Mouse (Mus musculus) heart, embryonic 16.5 days (tissue): ENCODE results near the gene Card9. TPM values are rescaled to one million over a fixed set of nuclear protein-coding genes. Genes with fewer than 3 reads are reported as not detected.

Experiments used
- ATAC-seq: fragments of 200-750 bp; cut with Nextera tagmentation; replicated peaks from 2 replicates; pipeline ENCODE4 v1.8.0; 2017; ENCODE audit warnings: moderate number of reproducible peaks; ENCODE audit not compliant: insufficient read depth, low FRiP score; ENCODE audit errors: extremely low read depth
- H3K27ac ChIP-seq: fragments of 300-500 bp; sonication (generic); 2 replicates; pipeline ENCODE4 v1.5.1; 2014; ENCODE audit warnings: mild to moderate bottlenecking, low read length, control low read depth, moderate library complexity
- H3K27me3 ChIP-seq: fragments of 300-500 bp; sonication (generic); 2 replicates; pipeline ENCODE4 v1.6.1; 2014; ENCODE audit warnings: low read length, mixed read lengths; ENCODE audit not compliant: control insufficient read depth, insufficient read depth
- H3K36me3 ChIP-seq: fragments of 300-500 bp; sonication (generic); 2 replicates; pipeline ENCODE4 v1.6.1; 2014; ENCODE audit not compliant: control insufficient read depth, insufficient read depth
- H3K4me1 ChIP-seq: fragments of 300-500 bp; sonication (generic); 2 replicates; pipeline ENCODE4 v1.6.1; 2014; ENCODE audit warnings: low read length, mixed read lengths; ENCODE audit not compliant: control insufficient read depth, insufficient read depth
- H3K4me2 ChIP-seq: fragments of 300-500 bp; sonication (generic); 2 replicates; pipeline ENCODE4 v1.6.1; 2014; ENCODE audit warnings: low read depth, mild to moderate bottlenecking, control low read depth, low read length
- H3K4me3 ChIP-seq: fragments of 300-500 bp; sonication (generic); 2 replicates; pipeline ENCODE4 v1.5.1; 2014; ENCODE audit warnings: mild to moderate bottlenecking, control low read depth, low read length
- H3K9ac ChIP-seq: fragments of 300-500 bp; sonication (generic); 2 replicates; pipeline ENCODE4 v1.6.1; 2014; ENCODE audit warnings: low read length, control low read depth
- H3K9me3 ChIP-seq: fragments of 300-500 bp; sonication (generic); replicated peaks from 2 replicates; pipeline ENCODE4 v1.6.1; 2016; ENCODE audit warnings: low read length; ENCODE audit not compliant: control insufficient read depth
- WGBS: fragments of 180-500 bp; shearing (Covaris S2); extraction: QIAGEN DNeasy Blood & Tissue Kit; methylation state at CpG from one replicate; pipeline ENCODE4 v1.1.7; 2014; 5-methylcytosine and 5-hydroxymethylcytosine counted together
- polyA plus RNA-seq: library from polyadenylated mRNA; unstranded; fragments of >200 nt; fragmentation: Nextera tagmentation; extraction: Ambion mirVana; gene quantifications from 2 replicates; pipeline ENCODE4 v1.2.1, GENCODE M21; 2015

Card9 gene
- polyA plus RNA-seq, 1 experiment from 2014 or later: 1.2 TPM

DNA sequence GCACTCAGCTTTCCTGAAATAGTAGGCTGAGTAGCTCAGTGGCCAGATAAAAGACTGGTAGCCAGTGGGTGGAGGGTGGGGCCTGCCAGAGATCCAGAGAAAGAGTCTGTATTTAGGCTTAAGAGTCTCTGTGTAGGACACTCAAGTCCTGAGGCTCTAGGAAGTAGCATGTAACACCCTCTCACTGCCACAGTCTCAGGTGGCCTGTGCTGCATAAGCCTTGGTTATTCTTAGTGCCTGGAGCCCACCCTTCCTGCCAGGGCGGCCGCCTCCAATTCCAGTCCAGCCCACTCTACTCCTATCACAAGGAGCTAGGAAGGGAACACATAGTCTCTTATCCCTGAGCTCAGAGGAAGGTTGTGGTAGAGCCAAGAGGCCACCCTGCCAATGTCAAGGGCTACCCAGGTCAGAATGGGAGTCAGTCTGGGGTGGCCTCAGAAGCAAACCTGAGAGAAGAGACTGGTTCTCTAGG lies 19.2 kb downstream of the Card9 start:
- Histone ChIP-seq H3K36me3 (peaks cover 20% of the 10 kb centered on the region), H3K27ac (peak overlapping the region; percentile 98), H3K4me3 (peak overlapping the region; percentile 52), H3K4me1 (peaks cover 48% of the 10 kb centered on the region), H3K4me2 (peak overlapping the region; percentile 74), H3K27me3 (no peaks in the 10 kb centered on the region), H3K9me3 (no peaks in the 10 kb centered on the region), H3K9ac (peak overlapping the region; percentile 80)
- ATAC-seq: peak; percentile 43
- WGBS: 49% methylated on average over 2 of the region's 2 CpGs

DNA sequence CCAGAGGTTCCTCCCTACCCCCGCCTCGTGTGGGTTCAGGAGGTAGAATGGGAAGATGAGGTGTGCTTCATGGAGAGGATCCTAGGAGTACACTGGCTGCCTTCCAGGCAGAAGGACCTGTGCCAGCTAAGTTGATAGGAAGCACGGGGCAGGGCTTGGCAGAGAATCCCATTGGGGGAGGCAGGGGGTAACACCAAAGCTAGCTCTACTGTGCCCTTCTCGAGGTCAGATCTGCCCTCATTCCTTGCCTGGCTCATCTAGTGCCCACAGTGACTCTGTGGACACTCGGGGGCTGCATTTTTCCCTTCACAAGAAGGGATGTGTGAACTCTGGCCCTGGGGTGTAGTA lies 21.5 kb downstream of the Card9 start:
- peak; percentile 70 for ATAC-seq
- Histone ChIP-seq H3K9ac (peak overlapping the region; percentile 80), H3K27me3 (no peaks in the 10 kb centered on the region), H3K36me3 (peaks cover 3% of the 10 kb centered on the region; the same call in 1 of the 2 replicates), H3K9me3 (no peaks in the 10 kb centered on the region), H3K4me1 (peaks cover 48% of the 10 kb centered on the region), H3K4me2 (peak overlapping the region; percentile 74), H3K27ac (peak overlapping the region; percentile 98), H3K4me3 (peak overlapping the region; percentile 52)
- 37% methylated on average over 5 of the region's 5 CpGs for WGBS

DNA sequence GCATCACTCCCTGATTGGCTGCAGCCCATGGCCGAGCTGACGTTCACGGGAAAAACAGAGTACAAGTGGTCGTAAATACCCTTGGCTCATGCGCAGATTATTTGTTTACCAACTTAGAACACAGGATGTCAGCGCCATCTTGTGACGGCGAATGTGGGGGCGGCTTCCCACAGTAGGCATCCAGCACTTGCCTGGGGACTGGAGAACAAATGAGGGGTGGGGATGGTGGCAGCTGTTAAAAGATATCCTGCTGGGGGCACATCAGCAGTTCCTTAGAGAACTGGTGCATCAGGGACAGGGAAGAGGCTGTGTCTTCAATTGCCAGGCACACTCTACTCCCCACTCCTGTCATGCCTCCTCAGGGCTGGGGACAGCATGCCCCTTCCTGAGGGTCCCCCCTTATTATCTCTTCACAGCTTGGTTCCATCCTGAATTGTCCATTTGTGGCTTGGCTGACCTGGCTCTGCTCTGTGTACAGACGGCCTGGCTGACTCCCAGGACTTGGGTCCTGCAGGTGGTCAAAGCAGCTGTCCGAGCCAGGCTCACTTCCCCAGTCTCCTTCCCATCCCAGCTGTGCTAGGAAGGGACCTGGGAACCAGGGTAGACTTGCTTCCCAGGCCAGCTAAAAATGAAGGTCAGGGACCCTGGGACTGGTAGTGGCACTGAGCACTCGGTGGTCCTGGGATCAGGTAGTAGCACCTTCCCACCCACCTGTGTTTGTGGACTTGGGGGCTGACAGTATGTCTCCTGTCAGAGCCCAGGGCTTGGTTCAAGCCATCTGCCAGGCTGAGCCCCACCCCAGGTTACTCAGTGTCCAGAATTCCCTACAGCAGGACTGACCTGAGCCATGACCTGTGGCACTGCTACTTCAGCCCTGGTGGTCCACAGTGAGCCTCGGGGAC lies 22.2 kb downstream of the Card9 start:
- H3K27ac ChIP-seq: peak overlapping the region; percentile 98
- 75% methylated on average over 8 of the region's 13 CpGs for WGBS

DNA sequence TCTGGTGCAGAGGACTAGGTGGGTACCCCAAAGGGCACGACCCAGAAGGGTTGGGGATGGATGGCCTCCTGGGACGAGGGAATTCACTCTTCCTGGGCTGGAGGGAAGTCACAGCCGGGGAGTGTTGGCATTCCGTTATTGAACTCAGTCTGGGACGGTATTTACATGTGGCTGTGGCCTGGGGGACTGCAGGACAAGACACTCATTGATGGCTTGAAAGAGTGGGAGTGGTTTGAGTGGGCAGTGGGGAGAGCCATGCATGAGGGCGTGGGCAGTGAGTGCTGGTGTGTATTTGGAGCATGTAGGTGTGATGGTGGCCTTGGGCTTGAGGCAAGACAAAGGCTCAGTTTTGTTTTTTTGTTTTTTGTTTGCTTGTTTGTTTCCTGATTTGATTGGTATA lies 30.0 kb downstream of the Card9 start:
- Histone ChIP-seq H3K4me2 (no peak overlapping the region), H3K4me1 (peaks cover 15% of the 10 kb centered on the region), H3K9me3 (no peaks in the 10 kb centered on the region), H3K27ac (no peak overlapping the region; the same call in 1 of the 2 replicates), H3K27me3 (no peaks in the 10 kb centered on the region), H3K4me3 (no peak overlapping the region), H3K9ac (no peak overlapping the region; the same call in 1 of the 2 replicates), H3K36me3 (peaks cover 21% of the 10 kb centered on the region)
- 76% methylated on average over 6 of the region's 6 CpGs for WGBS
- ATAC-seq: no peak

More for the DNA sequence above, 22.2 kb downstream of the Card9 start:
- Histone ChIP-seq H3K9ac (peak overlapping the region; percentile 80), H3K4me1 (peaks cover 46% of the 10 kb centered on the region), H3K36me3 (peaks cover 3% of the 10 kb centered on the region; the same call in 1 of the 2 replicates), H3K27me3 (no peaks in the 10 kb centered on the region), H3K9me3 (no peaks in the 10 kb centered on the region), H3K4me3 (no peak overlapping the region), H3K4me2 (peak overlapping the region; percentile 74)
- ATAC-seq: no peak

DNA sequence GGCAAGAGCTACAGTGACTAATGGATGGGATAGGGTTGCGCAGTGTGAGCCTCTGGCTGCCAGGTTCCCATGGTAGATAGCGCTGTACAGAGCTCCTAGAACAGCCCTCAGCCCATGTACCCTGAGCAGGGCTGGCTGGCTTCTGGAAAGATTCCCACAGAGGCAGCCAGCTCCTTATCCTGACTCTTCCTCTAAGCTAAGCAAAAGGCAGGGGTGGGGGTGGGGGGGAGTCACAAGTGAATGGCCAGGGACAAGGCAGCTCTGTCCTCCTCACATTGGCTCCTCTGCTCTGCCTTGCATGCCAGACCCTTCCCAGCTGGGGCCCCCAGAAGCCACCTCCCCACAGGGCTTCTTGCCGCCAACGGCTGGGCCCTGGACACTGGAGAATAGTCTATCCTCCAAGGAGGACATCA lies 30.7 kb downstream of the Card9 start:
- H3K27me3 ChIP-seq: no peaks in the 10 kb centered on the region
- ATAC-seq: peak; percentile 51; the same call in 1 of the 2 replicates
- H3K4me3 ChIP-seq: no peak overlapping the region
- 74% methylated on average over 4 of the region's 4 CpGs for WGBS
- H3K36me3 ChIP-seq: peaks cover 21% of the 10 kb centered on the region
- peak overlapping the region; percentile 82 for H3K27ac ChIP-seq
- no peaks in the 10 kb centered on the region for H3K9me3 ChIP-seq
- no peak overlapping the region for H3K4me2 ChIP-seq
- H3K4me1 ChIP-seq: peaks cover 22% of the 10 kb centered on the region
- peak overlapping the region; percentile 18 for H3K9ac ChIP-seq

DNA sequence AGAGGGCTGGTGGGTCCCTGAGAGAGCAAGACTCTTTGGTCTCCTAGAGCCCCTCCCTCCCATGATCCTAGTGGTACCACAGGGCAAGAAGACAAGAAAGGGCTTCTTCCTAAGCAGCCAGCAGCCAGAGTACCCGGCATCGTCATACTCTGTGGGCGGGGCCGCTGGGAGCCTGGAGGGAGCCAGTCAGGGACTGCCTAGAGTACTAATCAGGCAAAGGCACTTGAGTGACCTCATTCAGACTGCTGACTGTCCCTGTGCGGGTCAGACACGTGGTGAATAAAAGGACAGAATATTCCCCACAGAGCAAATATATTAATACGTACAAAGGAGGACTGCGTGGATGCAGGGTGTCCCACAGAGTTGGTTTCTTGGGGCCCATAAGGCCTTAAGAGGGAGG lies 31.3 kb downstream of the Card9 start:
- H3K4me1 ChIP-seq: peaks cover 27% of the 10 kb centered on the region
- no peak overlapping the region for H3K4me3 ChIP-seq
- H3K9me3 ChIP-seq: no peaks in the 10 kb centered on the region
- WGBS: 50% methylated on average over 8 of the region's 8 CpGs
- H3K9ac ChIP-seq: peak overlapping the region; percentile 18
- peaks cover 24% of the 10 kb centered on the region for H3K36me3 ChIP-seq
- ATAC-seq: peak; percentile 85
- H3K27me3 ChIP-seq: no peaks in the 10 kb centered on the region
- H3K4me2 ChIP-seq: no peak overlapping the region
- H3K27ac ChIP-seq: peak overlapping the region; percentile 82

DNA sequence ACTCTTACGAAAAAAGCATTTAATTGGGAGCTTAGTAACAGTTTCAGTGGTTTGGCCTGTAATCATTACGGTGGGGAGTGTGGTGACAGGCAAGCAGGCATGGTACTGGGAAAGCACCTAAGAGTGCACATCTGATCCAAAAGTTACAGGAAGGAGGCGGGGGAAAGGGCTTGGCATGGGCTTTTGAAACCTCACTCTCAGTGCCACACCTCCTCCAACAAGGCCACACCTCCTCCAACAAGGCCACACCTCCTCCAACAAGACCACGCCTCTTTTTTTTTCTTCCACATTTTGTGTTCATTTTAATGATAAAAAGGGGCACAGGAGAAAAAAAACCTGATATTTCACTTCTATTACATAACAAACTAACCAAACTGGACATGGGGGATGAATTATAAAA lies 32.9 kb downstream of the Card9 start:
- H3K36me3 ChIP-seq: peaks cover 29% of the 10 kb centered on the region

DNA sequence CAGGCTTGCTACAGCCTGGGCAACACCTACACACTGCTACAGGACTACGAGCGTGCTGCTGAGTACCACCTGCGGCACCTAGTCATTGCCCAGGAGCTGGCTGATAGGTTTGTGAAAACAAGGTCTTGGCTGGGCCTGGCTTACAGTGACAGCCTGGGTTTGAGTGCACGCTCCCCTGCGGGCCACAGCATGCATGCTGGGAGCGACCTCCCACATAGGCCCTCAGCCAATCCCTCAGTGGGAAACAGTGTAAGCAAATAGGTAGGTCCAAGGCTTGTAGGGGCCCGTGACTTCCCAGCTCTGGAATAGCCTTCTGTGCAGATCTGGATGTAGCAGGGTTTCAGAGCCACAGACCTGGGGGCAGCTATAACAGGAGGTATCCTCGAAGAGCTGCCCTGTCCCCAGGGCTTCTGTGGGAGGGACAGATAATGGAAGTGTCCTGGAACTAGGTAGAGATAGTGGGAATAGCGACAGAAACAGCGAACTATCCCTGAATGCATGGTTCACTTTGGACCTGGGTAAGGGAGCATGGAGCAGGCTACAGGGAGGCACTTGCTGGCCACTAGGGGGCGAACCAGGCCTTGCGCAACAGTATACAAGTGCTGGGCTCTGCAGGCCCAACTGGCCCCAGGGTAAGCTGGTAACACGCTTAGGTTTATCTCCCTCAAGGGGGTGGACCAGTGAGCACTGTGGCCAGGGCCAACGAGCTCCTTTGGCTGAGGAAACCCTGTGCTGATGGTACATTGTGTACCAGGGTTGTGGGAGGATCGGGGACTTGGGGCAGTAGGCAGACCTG lies 35.1 kb downstream of the Card9 start:
- Histone ChIP-seq H3K4me3 (no peak overlapping the region), H3K27ac (peak overlapping the region; percentile 76), H3K9me3 (no peaks in the 10 kb centered on the region), H3K4me2 (0 out of 2 replicates have a peak overlapping the region, but pooled peaks have one; percentile 19), H3K27me3 (no peaks in the 10 kb centered on the region), H3K4me1 (peaks cover 43% of the 10 kb centered on the region), H3K36me3 (peaks cover 23% of the 10 kb centered on the region), H3K9ac (peak overlapping the region; percentile 42)
- 55% methylated on average over 15 of the region's 15 CpGs for WGBS
- peak; percentile 64; the same call in 1 of the 2 replicates for ATAC-seq

More for the DNA sequence above, 32.9 kb downstream of the Card9 start:
- Histone ChIP-seq H3K4me1 (peaks cover 38% of the 10 kb centered on the region), H3K9me3 (no peaks in the 10 kb centered on the region), H3K4me2 (no peak overlapping the region), H3K9ac (no peak overlapping the region), H3K27ac (no peak overlapping the region), H3K27me3 (no peaks in the 10 kb centered on the region), H3K4me3 (no peak overlapping the region)
- ATAC-seq: no peak
- 91% methylated on average over 4 of the region's 4 CpGs for WGBS
